Mouse (Mus musculus): ENCODE results near the gene Map3k14.

GRCm38 (mm10) chr11:103202376-103202775 lies 64.9 kb downstream of the Map3k14 start:
- TF ChIP-seq EP300 (IDR thresholded peaks at IDR 0.05; ENCODE audit: low read depth) (no peak), CTCF (IDR thresholded peaks at IDR 0.05; ENCODE audit: low read depth) (no peak)

Measured in liver, embryonic 14.5 days (tissue).